Mouse (Mus musculus): ENCODE results near the gene Aspa. TPM values are rescaled to one million over a fixed set of nuclear protein-coding genes. Genes with fewer than 3 reads are reported as not detected.

Aspa gene
- 0.25 and 0.46 TPM in 2 replicates for polyA plus RNA-seq (2012; rRNA removed)

GRCm38 (mm10) chr11:73329442-73329841, at the start of gene Aspa, which contains the start of the genes Gm49340 and Spata22:
TSS of gene Aspa (minus strand) at chr11:73329596.
TSS of gene Gm49340 (plus strand) at chr11:73329741.
TSS of gene Spata22 (plus strand) at chr11:73329741.

GRCm38 (mm10) chr11:73370946-73371345, 41.5 kb upstream of the Aspa start, which contains the start of gene Olfr376:
TSS of gene Olfr376 (plus strand) at chr11:73371246.

GRCm38 (mm10) chr11:73350483-73350882, 21.1 kb upstream of the Aspa start, which contains the start of gene Olfr20:
TSS of gene Olfr20 (plus strand) at chr11:73350783.

GRCm38 (mm10) chr11:73267267-73267666, 62.1 kb downstream of the Aspa start, which contains the start of gene Trpv3:
TSS of gene Trpv3 (plus strand) at chr11:73267388.

Other genes starting within 250 kb of the Aspa start
- 0.08 and 0.09 TPM in 2 replicates for gene Itgae, start 239.0 kb downstream of the Aspa start, polyA plus RNA-seq (2012; rRNA removed)
- gene Haspin, start 191.3 kb downstream of the Aspa start, polyA plus RNA-seq (2012; rRNA removed) = 7.2 and 8.3 TPM in 2 replicates
- gene P2rx5, start 169.2 kb downstream of the Aspa start, polyA plus RNA-seq (2012; rRNA removed) = 0.28 and 0.30 TPM in 2 replicates
- 54.9 and 65.4 TPM in 2 replicates for gene Emc6, start 152.6 kb downstream of the Aspa start, polyA plus RNA-seq (2012; rRNA removed)
- 36.6 and 91.2 TPM in 2 replicates for gene Tax1bp3, start 152.5 kb downstream of the Aspa start, polyA plus RNA-seq (2012; rRNA removed)
- gene Ctns, start 130.6 kb downstream of the Aspa start, polyA plus RNA-seq (2012; rRNA removed) = 12.3 and 21.2 TPM in 2 replicates
- gene Shpk, start 130.1 kb downstream of the Aspa start, polyA plus RNA-seq (2012; rRNA removed) = 0.91 and 1.5 TPM in 2 replicates
- 0.04 and 0.05 TPM in 2 replicates for gene Trpv1, start 95.3 kb downstream of the Aspa start, polyA plus RNA-seq (2012; rRNA removed)
- 0.01 and 0.06 TPM in 2 replicates for gene Trpv3, start 62.2 kb downstream of the Aspa start, polyA plus RNA-seq (2012; rRNA removed)
- gene Gm49340, start 145 bp upstream of the Aspa start, polyA plus RNA-seq (2012; rRNA removed) = not detected in 2 replicates
- gene Spata22, start 145 bp upstream of the Aspa start, polyA plus RNA-seq (2012; rRNA removed) = 0.13 TPM in 1 of 2 replicates, not detected in the other
- not detected in 2 replicates for gene Olfr20, start 21.2 kb upstream of the Aspa start, polyA plus RNA-seq (2012; rRNA removed)
- not detected in 2 replicates for gene Olfr376, start 41.6 kb upstream of the Aspa start, polyA plus RNA-seq (2012; rRNA removed)
- not detected in 2 replicates for gene Olfr1, start 70.0 kb upstream of the Aspa start, polyA plus RNA-seq (2012; rRNA removed)
- gene Olfr378, start 98.9 kb upstream of the Aspa start, polyA plus RNA-seq (2012; rRNA removed) = not detected in 2 replicates
- not detected in 2 replicates for gene Olfr380, start 127.9 kb upstream of the Aspa start, polyA plus RNA-seq (2012; rRNA removed)
- gene Olfr381, start 162.0 kb upstream of the Aspa start, polyA plus RNA-seq (2012; rRNA removed) = not detected in 2 replicates
- gene Olfr382, start 187.6 kb upstream of the Aspa start, polyA plus RNA-seq (2012; rRNA removed) = not detected in 2 replicates